Mouse (Mus musculus) lung, postnatal 4 days (tissue): Measurements from ENCODE around the gene Recql5.

Experiments used
- DNase-seq, 2 experiments: peaks; one replicate each; pipeline ENCODE4 v3.0.0; 2021

The Recql5 gene

DNA sequence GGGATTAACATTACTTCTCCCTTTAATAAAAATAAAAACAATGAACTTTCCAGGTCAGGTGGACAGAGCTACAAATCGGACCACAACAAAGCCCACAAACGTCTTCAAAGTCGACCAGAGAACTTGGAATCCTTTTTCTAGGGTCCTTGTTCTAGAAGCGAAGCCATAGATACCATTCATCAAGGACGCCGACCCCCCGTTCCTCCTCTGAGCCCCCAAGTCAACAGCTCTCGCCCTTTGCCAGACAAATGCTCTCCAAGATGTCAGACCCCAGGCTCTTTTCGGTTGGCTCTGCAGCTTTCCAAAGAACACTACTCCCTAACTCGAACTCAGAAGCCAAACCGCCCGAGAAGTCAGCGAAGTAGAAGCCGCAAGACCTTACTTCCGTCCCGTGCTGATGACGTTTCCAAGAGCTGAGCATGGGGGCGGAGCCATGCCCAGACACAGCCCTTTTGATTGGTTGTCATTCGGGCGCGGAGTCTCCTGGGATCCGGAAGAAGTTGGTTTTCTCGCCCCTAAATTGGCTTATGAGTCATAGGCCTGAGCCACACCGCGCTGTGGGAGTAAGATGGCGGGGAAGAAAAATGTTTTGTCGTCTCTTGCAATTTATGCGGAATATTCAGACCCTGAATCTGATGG, at the start of gene Recql5, which contains the start of gene Sap30bp:
TSS of gene Recql5 (minus strand) at position 370 of the 639 bp plus-strand sequence.
TSS of gene Sap30bp (plus strand) at position 175 of the 639 bp plus-strand sequence.
- peak; percentile 97 to 98 for DNase-seq

DNA sequence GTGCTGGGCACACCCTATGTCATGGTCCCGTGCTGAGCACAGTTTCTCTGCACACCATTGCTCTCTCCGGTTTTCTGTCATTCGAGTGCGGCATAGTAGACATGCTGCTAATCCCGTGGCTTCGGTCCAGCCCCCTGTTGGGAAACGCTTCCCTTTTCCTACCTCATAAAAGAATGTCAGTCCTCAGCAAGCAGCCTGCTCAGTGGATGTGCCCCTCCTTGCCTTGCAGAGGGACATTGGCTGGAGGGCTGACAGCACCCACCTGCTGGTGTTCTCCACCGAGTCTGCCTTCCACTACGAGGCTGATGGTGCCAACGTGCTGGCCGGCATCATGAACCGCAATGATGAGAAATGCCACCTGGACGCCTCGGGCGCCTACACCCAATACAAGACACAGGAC, 49.2 kb upstream of the Recql5 start:
- DNase-seq = no peak

DNA sequence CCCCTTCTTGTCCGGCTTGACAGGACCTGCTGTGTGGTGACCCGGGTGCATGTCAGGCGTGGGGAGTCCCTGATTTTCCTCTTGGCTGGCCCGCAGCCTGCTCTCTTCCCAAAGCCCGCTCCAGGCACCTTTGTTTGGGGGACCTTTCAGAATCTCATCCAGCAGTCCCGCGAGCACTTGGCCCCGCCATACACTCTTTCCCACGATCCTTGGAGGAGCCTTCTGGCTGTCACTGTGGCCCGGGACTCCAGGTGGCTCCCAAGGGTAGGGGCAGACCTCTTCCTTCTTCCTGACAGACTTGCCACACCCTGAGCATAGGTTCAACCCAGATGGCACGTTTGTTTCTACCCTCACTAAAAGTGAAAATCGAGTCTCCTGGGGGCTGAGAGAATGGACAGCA, 42.3 kb upstream of the Recql5 start:
- no peak for DNase-seq

DNA sequence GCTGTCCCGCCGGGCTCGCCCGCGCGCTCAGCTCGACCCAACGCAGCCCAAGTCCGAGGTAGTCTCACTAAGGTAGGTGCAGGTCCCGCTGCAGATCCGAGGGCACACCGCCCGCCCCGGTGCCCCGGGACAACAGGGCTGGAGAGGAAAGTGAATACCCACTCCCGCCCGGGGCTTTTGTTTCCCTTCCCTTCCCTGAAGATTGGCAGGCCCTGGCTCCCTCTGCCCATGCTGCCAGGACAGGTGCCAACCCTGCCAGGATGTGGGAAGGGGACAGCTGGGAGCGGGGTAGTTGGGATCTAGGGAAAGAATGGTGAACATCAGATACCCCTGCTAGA, 41.8 kb upstream of the Recql5 start:
- DNase-seq = no peak

DNA sequence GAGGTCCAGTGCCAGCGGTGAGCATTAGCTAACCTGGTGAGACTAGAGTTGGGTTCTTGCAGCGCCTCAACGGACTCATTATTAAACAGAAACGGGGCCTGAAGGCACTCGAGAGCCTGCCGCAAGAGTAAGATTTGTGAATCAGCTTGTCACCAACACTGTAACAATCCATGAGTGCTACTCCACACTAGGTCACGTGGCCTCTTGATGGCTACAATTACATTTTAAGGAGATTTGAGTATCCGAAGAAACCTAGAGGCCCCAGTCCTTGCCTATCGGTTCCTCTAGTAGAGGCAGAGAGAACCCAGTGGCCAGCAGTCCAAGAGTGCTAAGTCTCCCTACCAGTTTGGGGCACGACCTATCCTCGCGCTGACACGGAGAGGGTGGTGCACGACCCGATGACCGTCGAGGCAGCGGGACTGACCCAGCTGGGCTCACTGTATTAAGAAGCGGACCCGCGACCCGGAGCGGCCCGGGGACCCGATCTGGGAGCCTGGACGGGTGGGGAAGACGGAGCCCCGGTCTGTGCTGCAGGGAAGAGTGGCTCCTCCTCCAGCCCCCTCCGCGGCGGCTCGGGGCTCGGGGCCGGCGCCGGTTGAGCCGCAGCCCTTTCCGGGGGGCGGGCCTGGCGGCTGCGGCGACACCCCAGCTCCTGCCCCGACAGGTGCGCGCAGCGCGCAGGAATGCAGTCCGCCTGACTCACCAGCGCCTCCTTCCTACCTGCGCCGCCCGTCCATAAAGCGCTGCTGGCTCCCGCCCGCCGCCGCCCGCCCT, 41.2 kb upstream of the Recql5 start, which contains the start of gene Itgb4:
TSS of gene Itgb4 (plus strand) at position 401 of the 774 bp plus-strand sequence.
- DNase-seq = peak; percentile 70 to 82

DNA sequence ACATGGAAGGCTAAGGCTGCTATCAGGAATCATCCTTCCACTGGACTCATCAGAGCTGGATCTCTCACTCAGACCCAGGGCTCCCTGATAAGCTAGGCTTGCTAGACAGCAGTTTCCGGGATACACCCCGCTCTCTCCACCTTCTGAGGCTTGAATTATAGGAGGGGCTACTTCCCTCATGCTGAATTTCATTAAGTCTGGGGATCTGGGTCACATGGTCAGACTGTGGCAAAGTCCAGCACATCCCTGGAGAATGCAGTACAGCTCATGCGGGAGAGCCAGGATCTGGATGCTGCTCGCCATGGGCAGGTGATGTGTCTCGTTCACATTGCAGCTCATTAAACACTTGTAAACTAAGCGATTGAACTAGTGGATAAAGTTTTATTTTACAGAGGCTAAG, 37.7 kb upstream of the Recql5 start:
- no peak for DNase-seq

DNA sequence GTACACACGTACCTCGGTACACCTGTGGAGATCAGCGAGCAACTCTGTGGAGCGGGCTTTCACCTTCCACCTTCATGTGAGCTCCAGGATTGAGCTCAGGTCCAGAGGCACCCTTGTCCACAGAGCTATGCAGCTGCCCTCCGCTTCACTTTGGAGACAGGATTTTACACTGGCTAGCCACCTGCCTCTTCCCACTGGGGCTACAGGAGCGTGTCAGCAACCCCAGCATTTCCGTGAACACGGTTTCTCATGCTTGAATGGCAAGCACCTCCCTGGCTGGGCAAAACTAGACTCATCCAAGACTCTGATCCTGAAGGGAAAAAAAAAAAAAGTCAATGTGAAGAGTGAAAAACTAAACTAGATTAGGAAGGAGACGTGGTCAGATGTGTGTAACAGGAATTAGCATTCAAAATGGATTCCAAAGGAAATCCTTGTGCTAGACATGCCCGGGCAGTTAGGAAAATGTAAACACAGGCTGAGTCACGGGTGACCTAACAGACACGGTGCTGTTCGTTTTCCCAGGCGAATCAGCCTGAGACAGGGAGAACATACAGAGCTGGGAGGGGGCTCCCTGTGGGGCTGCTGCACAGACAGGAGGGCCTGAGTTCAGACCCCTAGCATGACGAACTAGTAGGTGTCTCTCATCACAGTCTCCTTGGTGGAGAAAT, 36.9 kb upstream of the Recql5 start:
- no peak for DNase-seq

DNA sequence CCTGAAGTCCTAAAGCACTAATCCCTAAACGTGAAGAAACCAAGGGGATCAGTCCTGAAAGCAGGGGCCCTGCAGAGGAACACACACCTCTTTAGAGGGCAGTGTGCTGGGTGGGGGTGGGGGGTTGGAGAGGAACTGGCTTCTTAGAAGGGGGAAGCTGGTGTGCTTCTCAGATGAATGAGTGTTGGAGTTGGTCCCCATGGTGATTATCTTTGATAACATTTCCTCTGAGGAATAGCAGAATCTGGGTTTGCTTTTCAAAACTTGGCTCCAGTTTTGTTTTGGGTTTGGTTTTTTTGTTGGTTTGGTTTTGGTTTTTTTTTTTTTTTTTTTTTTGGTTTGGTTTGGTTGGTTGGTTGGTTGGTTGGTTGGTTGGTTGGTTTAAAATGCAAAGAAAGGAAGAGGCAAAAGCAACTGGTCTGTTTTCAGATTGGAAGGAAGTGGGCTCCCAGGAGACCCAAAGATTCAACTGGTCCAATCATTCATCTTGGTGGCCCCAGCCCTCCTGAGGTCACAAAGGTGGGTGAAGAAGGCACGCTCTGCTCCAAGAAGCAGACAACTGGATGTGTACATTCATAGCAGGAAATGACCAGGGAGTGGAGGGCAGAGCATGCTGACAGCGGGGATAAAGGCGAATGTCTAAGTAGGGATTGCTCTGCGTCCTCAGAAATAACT, 35.6 kb upstream of the Recql5 start:
- no peak for DNase-seq

DNA sequence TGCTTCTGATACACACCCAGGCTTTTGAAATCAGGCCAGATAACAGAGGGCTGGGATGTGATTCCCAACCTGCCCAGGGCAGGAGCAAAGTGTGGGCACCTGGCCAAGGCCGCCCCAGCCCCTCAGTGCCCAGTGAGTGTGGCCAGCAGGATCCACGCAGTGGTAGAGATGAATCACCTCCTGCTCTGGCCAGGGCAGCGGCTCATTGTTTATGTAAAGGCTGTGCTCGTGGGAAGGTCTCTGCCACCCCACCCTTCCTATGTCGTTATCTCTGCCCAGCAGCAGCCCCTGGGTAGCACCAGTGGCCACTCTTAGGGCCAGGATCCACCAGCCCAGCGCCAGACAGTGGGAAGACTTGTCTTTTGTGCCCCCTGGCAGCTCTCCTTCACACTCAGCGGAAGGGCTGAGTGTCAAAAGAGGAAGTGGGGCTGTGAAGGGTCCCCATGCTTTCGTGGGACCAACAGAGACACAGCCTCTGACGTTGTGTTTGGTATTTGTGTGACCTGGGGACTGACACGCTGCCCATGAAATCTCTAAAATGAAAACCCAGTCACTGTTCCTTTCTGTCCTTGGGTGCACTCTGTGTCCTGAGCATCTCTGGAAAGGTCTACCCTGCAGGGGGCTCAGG, 31.8 kb upstream of the Recql5 start:
- peak; percentile 80 to 91 for DNase-seq

DNA sequence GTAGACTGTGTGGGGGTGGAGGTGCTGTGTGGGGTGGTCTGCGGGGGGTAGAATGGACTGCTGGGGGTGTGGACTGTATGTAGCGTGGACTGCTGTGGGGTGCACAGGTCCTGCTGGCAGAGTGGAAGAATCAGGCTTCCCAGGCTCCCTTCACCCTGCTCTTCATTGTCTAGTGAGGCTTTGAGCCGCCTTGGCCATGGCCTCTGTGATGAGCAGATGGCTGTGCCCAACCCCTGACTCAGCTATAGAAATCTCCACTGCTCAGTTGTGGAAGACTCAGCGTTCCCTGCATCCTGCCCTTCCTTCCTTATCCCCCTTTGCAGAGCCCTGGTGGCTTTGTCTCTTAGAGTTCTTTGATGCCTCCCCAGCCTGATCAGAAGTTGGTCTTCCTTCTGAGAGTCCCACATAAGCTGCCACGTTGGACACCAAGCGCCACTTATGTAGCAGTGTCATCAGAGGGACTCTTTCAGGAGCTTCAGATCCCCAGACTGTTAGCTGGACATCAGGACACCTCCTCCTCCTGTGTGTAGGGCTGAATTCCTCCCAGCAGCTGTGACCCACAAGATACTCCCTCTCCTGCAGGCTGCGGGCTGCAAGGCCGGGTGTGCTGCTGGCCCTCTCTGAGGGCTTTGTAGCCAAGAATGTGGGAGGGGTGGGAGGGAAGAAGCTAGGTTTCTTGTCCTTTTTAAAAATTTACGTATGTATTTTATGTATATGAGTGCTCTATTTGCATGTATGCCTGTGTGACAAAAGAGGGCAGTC, 29.6 kb upstream of the Recql5 start:
- DNase-seq = no peak

DNA sequence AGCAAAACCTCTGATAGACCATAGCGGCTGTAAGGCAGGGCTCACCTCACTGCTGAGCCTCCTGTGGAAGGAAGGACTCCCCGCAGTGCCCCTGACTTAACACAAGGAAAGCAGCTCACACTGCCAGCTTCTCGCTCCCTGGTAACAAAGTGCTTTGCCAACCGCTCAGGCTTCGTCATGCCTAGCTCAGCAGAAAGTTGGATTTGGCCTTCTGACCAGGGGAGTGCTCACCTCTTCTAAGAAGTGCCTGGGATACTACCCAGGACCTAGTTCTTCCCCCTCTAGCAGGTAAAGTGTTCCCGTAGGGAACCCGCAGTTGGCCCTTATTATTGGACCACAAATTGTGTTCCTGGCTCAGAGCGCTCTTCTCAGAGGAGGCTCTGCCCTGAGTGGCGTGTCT, 25.7 kb upstream of the Recql5 start:
- DNase-seq = no peak

DNA sequence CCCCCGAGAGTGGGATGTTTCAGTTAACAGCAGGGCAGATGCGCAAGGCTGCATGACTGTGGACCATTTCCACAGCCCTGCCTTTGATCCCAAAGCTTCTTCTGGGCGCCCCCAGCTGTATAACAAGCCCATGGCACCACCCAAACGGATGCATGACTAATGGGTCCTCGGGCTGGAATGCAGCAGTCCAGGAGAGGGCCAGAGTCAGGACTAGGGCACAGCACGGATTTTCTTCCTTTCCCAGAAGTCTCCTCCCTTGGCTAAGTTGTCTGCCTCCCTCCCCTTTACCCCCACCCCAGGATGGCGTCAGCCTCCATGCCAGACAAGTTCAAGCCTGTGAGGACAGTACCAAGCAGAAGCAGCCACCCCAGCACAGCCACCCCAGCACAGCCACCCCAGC, 24.7 kb upstream of the Recql5 start:
- DNase-seq = no peak

DNA sequence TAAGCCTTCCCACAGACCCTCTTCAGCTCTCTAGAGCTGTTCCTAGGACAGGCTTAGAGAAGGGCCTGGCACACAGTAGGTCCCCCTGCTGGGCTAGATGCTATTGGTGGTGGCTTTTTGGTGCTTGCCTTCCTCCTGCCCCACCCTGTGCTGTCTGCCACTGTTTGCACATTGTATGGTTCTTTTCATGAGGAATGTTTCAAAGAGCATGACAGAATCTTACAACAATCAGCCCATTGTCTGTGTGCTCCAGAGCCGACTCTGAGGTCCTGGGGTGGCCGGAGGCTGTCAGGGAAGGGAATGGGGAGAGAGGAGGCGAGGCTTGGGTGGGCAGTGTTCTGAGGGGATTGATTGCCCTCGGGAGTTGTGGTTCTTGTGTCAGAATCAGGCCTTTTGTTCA, 23.2 kb upstream of the Recql5 start:
- no peak for DNase-seq

DNA sequence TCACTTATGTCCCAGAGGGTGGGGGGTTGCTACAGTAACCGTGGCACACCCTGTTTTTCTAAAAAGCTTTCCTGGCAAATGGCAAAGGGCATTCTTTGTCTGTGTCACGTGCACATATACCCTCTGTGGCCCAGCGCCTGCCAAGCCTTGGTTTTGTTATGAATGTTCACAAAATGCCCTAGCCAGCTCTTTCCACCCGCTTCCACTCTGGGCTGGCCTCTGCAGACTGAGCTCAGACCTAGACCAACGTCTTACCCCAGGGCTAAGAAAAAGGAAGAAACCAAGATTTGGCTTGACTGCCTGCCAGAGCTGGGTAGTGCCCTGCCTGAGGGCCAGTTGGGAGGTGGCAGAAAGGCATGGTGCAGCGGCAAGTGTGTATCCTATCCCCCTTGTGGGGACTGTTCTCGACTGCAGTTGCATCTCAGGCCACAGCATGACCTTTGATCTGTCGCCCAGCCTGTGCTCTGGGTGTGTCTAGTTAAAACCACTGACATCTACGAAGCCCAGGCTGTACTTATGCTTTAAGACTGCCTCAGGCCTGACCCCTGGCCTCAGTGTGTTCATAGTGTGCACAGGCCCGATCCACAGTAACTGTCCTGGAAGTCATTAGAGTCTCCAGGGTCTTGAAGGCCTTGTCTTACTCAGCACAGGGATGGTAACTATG, 22.1 kb upstream of the Recql5 start:
- DNase-seq = no peak

DNA sequence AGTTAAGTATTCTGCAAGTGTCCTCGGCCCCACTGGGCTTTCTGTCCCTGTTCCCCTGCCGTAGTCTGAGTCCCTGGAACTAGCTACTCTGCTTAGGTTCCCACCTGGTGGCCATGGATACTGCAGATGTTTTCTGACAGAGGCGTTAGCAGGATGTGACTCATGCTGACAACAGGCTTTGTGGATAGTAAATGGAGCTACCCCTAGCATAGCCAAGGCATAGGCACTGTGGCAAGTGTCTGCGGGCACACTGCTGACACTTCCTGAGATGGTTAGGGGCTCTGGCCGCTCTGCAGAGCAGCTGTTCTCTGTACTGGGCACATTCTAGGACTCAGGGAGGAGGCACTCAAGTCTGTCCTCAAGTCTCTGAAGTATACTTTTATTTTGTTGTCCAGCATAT, 21.4 kb upstream of the Recql5 start:
- DNase-seq = no peak

DNA sequence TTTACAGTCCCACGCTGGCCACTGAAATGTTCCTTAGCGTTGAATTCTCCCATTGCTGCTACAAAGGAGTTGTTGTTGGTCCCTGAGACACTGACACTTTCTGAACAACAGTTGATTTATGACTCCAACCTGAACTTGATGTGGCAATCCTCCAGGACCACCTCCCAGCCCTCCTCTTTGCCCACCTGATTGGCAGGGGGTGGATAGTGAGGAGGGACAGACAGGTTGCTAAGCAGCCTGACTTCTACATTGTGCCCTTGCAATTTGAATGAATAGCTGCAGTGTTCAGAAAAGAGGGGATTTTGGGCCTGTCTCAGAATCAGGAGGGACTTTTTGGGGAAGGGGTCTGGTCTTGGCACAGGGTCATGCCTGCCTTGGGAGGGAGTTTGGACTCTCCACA, 17.4 kb upstream of the Recql5 start:
- no peak for DNase-seq

DNA sequence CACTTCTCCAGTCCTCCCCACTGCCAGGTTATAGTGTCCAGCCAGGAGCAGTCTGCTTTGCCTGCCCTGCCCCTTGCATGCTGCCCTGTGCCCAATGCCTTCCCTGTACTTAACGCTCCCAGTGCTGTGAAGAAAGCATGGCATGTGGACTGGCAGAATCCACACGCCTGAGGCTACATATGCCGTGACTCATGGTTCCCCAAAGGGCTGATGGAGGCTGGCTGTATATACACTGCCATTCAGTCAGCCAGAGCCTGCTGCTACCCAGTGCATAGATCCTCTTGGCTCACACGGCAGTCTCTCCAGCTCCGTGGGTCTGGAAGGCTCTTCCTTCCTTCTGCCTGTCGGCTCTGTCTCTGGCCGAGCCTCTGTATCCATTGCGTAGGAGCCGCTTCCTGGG, 15.0 kb upstream of the Recql5 start:
- DNase-seq = no peak

DNA sequence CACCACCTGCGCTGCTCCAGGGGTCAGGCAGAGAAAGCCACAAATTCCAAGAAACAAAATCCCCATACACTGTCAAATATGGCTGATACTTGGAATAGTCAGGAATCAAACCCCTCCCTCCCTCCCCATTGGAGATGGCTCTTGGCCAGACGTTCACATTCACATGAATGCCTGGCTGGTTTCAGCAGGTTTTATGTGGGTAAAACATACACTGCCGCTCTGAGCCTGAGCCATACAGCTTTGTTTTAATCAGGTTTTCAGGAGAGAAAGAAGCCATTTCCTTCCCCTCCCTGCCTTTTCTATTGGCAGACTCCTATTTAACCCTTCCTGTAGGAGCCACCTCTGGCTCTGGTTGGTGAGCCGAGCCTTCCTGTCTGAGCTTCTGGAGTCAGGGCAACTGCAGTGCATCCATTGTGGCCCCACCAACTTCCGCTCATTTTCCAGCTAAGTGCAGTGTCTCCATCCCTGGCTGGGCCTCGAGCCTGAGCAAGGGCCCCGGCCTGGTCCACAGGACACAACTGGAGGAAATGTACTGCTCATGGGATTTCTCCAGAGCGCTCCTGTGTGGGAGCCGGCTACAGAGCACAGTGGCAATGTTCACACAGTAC, 13.0 kb upstream of the Recql5 start:
- peak in 1 of 2 experiments; percentile 45 for DNase-seq

DNA sequence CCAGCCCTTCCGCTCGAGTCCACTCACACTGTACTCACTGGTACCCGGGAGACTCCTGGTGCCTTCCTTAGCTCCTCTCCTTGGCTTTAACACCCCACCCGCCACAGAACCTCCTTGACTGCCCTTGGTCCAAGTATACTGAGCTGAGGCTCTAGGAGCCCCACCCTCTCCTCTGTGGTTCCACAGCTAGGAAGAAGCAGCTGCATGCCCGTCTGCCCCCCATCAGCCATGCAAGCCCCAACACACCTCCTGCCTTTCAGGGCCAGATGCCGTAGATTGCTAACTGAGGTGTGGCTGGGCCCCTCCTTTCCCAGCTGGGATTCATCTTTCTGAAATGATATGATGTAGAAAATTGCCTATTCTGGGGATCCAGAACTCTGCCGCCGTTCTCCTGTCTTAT, 12.0 kb upstream of the Recql5 start:
- DNase-seq = no peak

DNA sequence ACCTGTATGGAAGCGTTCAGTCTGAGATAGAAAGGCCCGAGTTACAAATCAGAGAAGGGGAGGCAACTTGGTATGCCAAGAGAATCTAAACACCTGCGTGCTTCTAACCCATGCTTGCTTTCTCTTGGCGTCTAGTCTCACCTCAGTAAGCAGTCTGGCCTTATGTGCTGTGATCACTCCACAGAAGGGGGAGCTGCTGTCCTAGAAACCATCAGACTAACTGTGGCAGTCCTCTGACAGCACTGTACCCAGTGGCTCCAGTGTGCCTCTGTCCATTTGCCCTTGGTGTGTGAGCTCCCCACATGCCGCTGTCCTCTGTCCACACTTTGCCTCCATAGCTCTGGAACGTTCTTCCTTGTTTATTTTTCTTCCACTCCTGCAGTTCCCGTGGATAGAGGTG, 8.7 kb upstream of the Recql5 start:
- no peak for DNase-seq

DNA sequence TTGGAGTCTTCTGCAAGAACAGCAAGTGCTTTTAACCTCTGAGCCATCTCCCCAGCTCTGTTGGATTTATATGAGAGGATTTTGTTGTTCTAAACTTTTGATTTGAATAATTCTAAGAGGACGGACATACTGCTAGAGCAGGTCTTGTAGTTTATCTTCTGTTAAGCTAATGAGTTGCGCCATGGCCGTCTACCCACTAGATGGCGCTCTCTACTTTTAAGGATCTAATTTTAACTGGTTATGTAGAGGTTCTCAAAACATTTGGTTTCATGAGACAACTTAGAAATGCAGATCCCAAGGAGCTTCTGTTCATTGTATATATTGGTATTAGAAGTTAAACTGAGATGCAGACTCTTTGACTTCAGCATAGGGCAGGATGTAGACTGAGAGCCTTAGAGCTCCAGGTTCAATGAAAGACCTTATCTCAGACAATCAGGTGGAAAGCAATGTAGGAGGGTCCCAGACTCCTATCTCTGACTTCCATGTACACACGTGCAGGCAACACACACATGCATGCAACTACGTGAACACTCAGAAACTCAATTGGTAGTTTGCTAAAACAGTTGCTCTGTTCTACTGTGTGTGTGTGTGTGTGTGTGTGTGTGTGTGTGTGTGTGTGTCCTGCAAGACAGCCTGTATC, 6.5 kb upstream of the Recql5 start:
- peak in 1 of 2 experiments; percentile 66 for DNase-seq
